Comparison of ENCODE assay signal across 8 mouse cellular contexts in the genomic region with DNA sequence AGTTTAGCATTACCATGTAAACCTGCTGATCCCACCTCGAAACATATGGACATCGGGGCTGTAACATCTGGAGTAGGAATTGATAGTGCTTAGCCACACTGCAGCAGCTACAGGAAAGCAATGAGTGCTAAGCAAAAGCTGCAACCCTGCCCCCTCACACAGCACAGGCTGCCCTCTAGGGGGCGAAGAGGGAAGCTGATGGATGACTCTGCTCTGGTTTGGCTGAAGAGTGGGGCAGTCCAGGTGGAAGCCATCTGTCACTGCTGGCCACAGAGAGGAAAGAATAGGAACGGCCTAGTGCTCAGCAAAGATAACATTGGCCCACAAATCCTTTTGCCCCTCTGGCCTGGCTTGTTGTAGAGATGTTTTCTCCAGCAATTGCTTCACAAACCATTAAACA.
DNase-seq lines count a peak whose midpoint lies in the region; ATAC-seq and TF ChIP-seq lines count a peak whose summit lies in the region.

No protein-coding gene starts in this region.

- H3K27me3 ChIP-seq in E14TG2a.4 (ENCODE audit: insufficient read depth, low read length), result no peaks in the 10 kb centered on the region
- no peaks in the 10 kb centered on the region for H3K27me3 ChIP-seq in embryonic facial prominence, embryonic 10.5 days (replicated peaks; ENCODE audit: low read depth, poor library complexity, severe bottlenecking)
- H3K27me3 ChIP-seq in heart, embryonic 11.5 days (ENCODE audit: control insufficient read depth, insufficient read depth, low read length), result no peaks in the 10 kb centered on the region
- H3K27me3 ChIP-seq in lung, postnatal 0 days (replicated peaks; ENCODE audit: insufficient read depth, low read length), result no peaks in the 10 kb centered on the region

- H3K27ac ChIP-seq in embryonic facial prominence, embryonic 10.5 days (replicated peaks), result no peak overlapping the region
- no peak overlapping the region for H3K27ac ChIP-seq in heart, embryonic 11.5 days (ENCODE audit: low read depth, low read length)
- H3K27ac ChIP-seq in lung, postnatal 0 days (ENCODE audit: low read length), result no peak overlapping the region

- H3K9me3 ChIP-seq in E14TG2a.4 (ENCODE audit: low read length), result no peaks in the 10 kb centered on the region
- H3K9me3 ChIP-seq in embryonic facial prominence, embryonic 10.5 days, result no peaks in the 10 kb centered on the region
- H3K9me3 ChIP-seq in heart, embryonic 11.5 days (replicated peaks; ENCODE audit: control insufficient read depth, low read length), result no peaks in the 10 kb centered on the region
- no peaks in the 10 kb centered on the region for H3K9me3 ChIP-seq in lung, postnatal 0 days (ENCODE audit: low read length)

- WGBS in embryonic facial prominence, embryonic 10.5 days, result 34% methylated on average over 4 of the region's 4 CpGs
- WGBS in heart, embryonic 11.5 days (ENCODE audit: insufficient replicate concordance), result 20% methylated on average over 4 of the region's 4 CpGs
- 22% methylated on average over 4 of the region's 4 CpGs for WGBS in lung, postnatal 0 days

- H3K4me1 ChIP-seq in E14TG2a.4 (replicated peaks; ENCODE audit: low read depth, low read length), result no peaks in the 10 kb centered on the region
- peaks cover 12% of the 10 kb centered on the region for H3K4me1 ChIP-seq in embryonic facial prominence, embryonic 10.5 days
- H3K4me1 ChIP-seq in heart, embryonic 11.5 days (ENCODE audit: control insufficient read depth, insufficient read depth, low read length), result peaks cover 19% of the 10 kb centered on the region
- peaks cover 4% of the 10 kb centered on the region; the same call in 1 of the 2 replicates for H3K4me1 ChIP-seq in lung, postnatal 0 days (ENCODE audit: insufficient read depth, low read depth, low read length)

- H3K36me3 ChIP-seq in E14TG2a.4 (ENCODE audit: insufficient read depth, low read length), result no peaks in the 10 kb centered on the region
- H3K36me3 ChIP-seq in embryonic facial prominence, embryonic 10.5 days (replicated peaks), result peaks cover 14% of the 10 kb centered on the region
- H3K36me3 ChIP-seq in heart, embryonic 11.5 days (ENCODE audit: control insufficient read depth, insufficient read depth, low read length), result no peaks in the 10 kb centered on the region
- no peaks in the 10 kb centered on the region for H3K36me3 ChIP-seq in lung, postnatal 0 days (ENCODE audit: insufficient read depth, low read length)

- TF ChIP-seq CTCF in E14TG2a.4 (conservative IDR thresholded peaks at IDR 0.05; ENCODE audit: low read length), result peak; percentile 61
- TF ChIP-seq CTCF in lung, postnatal 0 days (IDR thresholded peaks at IDR 0.05), result peak; percentile 90

- peak; percentile 64 for DNase-seq in adrenal gland, adult 2 months
- peak; percentile 78 for DNase-seq in embryonic facial prominence, embryonic 10.5 days (ENCODE audit: low spot score)
- DNase-seq in kidney, adult 8-10 months, result peak; percentile 35 to 46
- DNase-seq in lung, postnatal 0 days (ENCODE audit: low spot score), result peak; percentile 90
- peak; percentile 86 for DNase-seq in retina, embryonic 14.5 days (ENCODE audit: low spot score)
- no peak for DNase-seq in frontal cortex, postnatal 10 days (ENCODE audit: low spot score in 2 of 2)

- no peak overlapping the region for H3K9ac ChIP-seq in heart, embryonic 11.5 days (ENCODE audit: low read depth, low read length)
- H3K9ac ChIP-seq in lung, postnatal 0 days (replicated peaks; ENCODE audit: low read depth), result no peak overlapping the region

- ATAC-seq in heart, embryonic 11.5 days (replicated peaks; ENCODE audit: insufficient number of reproducible peaks, low FRiP score, low TSS enrichment), result peak; percentile 67; the same call in 1 of the 2 replicates
- peak; percentile 92 for ATAC-seq in lung, postnatal 0 days

- no peak overlapping the region for H3K4me3 ChIP-seq in E14TG2a.4 (replicated peaks; ENCODE audit: low read length)
- H3K4me3 ChIP-seq in embryonic facial prominence, embryonic 10.5 days, result no peak overlapping the region
- H3K4me3 ChIP-seq in heart, embryonic 11.5 days (ENCODE audit: low read depth, low read length), result no peak overlapping the region
- H3K4me3 ChIP-seq in lung, postnatal 0 days (ENCODE audit: low read depth, low read length), result no peak overlapping the region

- H3K4me2 ChIP-seq in heart, embryonic 11.5 days, result no peak overlapping the region
- H3K4me2 ChIP-seq in lung, postnatal 0 days (replicated peaks; ENCODE audit: low read depth, low read length), result no peak overlapping the region

- TF ChIP-seq EP300 in lung, postnatal 0 days (IDR thresholded peaks at IDR 0.05), result no peak

Comparison
In these comparisons a context has a peak if more than half of its experiments do, and no peak if none do; other contexts are left out.
1. DNase-seq: peak in adrenal gland, adult 2 months (single experiment), embryonic facial prominence, embryonic 10.5 days (single experiment), kidney, adult 8-10 months (2 of 2), lung, postnatal 0 days (single experiment) and retina, embryonic 14.5 days (single experiment); none in frontal cortex, postnatal 10 days (0 of 2).